Comparison of ENCODE assay signal across 12 mouse cellular contexts in the genomic region with DNA sequence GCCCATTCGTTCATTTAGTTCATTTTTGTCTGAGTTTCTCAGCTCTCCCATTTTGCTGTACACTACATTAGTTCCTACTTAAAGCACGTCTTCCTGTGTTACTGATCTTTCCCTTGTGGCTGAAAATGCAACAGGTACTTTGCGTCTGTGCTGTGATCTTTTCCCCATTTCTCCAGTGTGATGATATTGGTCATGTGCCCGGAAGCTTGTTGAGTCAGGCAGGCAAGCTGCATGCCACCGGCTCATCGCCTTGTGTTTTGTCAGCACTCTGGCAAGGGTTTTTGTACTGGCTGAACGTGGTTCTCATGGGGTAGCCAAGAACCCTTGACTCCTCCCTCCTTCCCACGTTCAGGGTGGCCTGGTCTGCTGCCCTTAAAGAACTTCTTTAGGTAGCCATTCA. TPM values are rescaled to one million over a fixed set of nuclear protein-coding genes. Genes with fewer than 3 reads are reported as not detected.
DNase-seq lines count a peak whose midpoint lies in the region.
"Had no signal": no experiment of that assay in that cellular context is flagged by ENCODE, and none has a peak within 500 bp of the region (broad histone marks: within the 10 kb centered on the region; RNA-seq: fewer than 3 reads in every experiment).

No protein-coding gene starts in this region.

- H3K27me3 ChIP-seq in hindbrain, embryonic 10.5 days (ENCODE audit: insufficient read depth, poor library complexity, severe bottlenecking), result no peaks in the 10 kb centered on the region
- H3K27me3 ChIP-seq: midbrain, embryonic 13.5 days had no signal

- no peak overlapping the region for H3K27ac ChIP-seq in hindbrain, embryonic 10.5 days
- H3K27ac ChIP-seq: layer of hippocampus, adult 2 months; midbrain, embryonic 13.5 days had no signal

- no peaks in the 10 kb centered on the region for H3K36me3 ChIP-seq in hindbrain, embryonic 10.5 days
- H3K36me3 ChIP-seq: midbrain, embryonic 13.5 days had no signal

- H3K9me3 ChIP-seq in hindbrain, embryonic 10.5 days, result no peaks in the 10 kb centered on the region
- H3K9me3 ChIP-seq: midbrain, embryonic 13.5 days had no signal

- WGBS in hindbrain, embryonic 10.5 days, result 81% methylated on average over 8 of the region's 8 CpGs

- H3K4me3 ChIP-seq in hindbrain, embryonic 10.5 days, result no peak overlapping the region
- H3K4me3 ChIP-seq: layer of hippocampus, adult 2 months; midbrain, embryonic 13.5 days had no signal

- intact Hi-C loops in heart, postnatal 14 days (cut with DNase I), result no loop called here

- DNase-seq in cerebellum, postnatal 10 days, result peak; percentile 64 to 66
- DNase-seq in cerebellum, postnatal 25 days, result no peak
- peak; percentile 6 for DNase-seq in kidney, postnatal 10 days
- no peak for DNase-seq in kidney, adult 8-10 months
- peak; percentile 16 for DNase-seq in adrenal gland, postnatal 25 days
- DNase-seq in heart, postnatal 14 days, result peak; percentile 2 to 37
- DNase-seq in hindbrain, embryonic 10.5 days (ENCODE audit: low spot score), result no peak
- no peak for DNase-seq in layer of hippocampus, adult 9-11 months
- DNase-seq: cerebellum, adult 18-20 months; thymus, adult 18-20 months had no signal

- no peaks in the 10 kb centered on the region for H3K4me1 ChIP-seq in hindbrain, embryonic 10.5 days (replicated peaks)

RNA-seq across cellular contexts. Expression of a gene that starts 1.7 kb away (rescaled TPM):
- 4.9 and 7.3 TPM in 2 replicates for total RNA-seq in adrenal gland, postnatal 25 days (2021)
- total RNA-seq in heart, postnatal 14 days (2021), result 10 to 100 TPM; 10.3 to 11.6 TPM
- polyA plus RNA-seq in hindbrain, embryonic 10.5 days (2016; fragmentation: Nextera tagmentation; extraction: Ambion mirVana), result 2.4 and 4.6 TPM in 2 replicates

Comparison
In these comparisons a context has a peak if more than half of its experiments do, and no peak if none do; other contexts are left out.
1. DNase-seq: peak in cerebellum, postnatal 10 days (2 of 2), kidney, postnatal 10 days (single experiment), adrenal gland, postnatal 25 days (single experiment) and heart, postnatal 14 days (2 of 2); none in cerebellum, postnatal 25 days (0 of 2), kidney, adult 8-10 months (0 of 2), hindbrain, embryonic 10.5 days (single experiment) and layer of hippocampus, adult 9-11 months (single experiment).